Mouse (Mus musculus) olfactory bulb, adult 2 months (tissue): ENCODE results near the gene Tmem25. TPM values are rescaled to one million over a fixed set of nuclear protein-coding genes. Genes with fewer than 3 reads are reported as not detected.

Source experiments
- H3K27ac ChIP-seq: fragments of 200-500 bp; 2 replicates; pipeline ENCODE4 v1.5.1; 2012; ENCODE audit warnings: low read depth, low read length; ENCODE audit not compliant: insufficient read depth
- H3K4me1 ChIP-seq: fragments of 200-500 bp; 2 replicates; pipeline ENCODE4 v1.6.1; 2012; ENCODE audit warnings: low read length; ENCODE audit not compliant: control insufficient read depth, insufficient read depth
- H3K4me3 ChIP-seq: fragments of 200-500 bp; 2 replicates; pipeline ENCODE4 v1.5.1; 2012; ENCODE audit warnings: mild to moderate bottlenecking, low read depth, low read length, moderate library complexity; ENCODE audit not compliant: insufficient read depth
- CTCF ChIP-seq: fragments of 200-500 bp; IDR thresholded peaks from 2 replicates; pipeline ENCODE4 v1.5.1; 2012; ENCODE audit warnings: low read depth, mild to moderate bottlenecking, low read length, moderate library complexity; ENCODE audit not compliant: insufficient read depth
- POLR2A ChIP-seq: fragments of 200-500 bp; IDR thresholded peaks from 2 replicates; pipeline ENCODE4 v1.6.1; 2012; ENCODE audit warnings: mild to moderate bottlenecking, low read depth, low read length, moderate library complexity; ENCODE audit not compliant: insufficient read depth
- whole genome bisulfite sequencing: fragments of 180-500 bp; shearing (Covaris S2); methylation state at CpG from one replicate; pipeline ENCODE4 v1.1.7; 2018; 5-methylcytosine and 5-hydroxymethylcytosine counted together
- polyA plus RNA-seq: library from polyadenylated mRNA; stranded (reverse); fragments of >200 nt; gene quantifications from 2 replicates; pipeline ENCODE4 v1.2.4, GENCODE M21; 2012; ENCODE audit warnings: low replicate concordance; ENCODE audit not compliant: missing spikeins, insufficient read depth, insufficient read length

Gene Tmem25
- polyA plus RNA-seq, 1 experiment, result not detected

GRCm38 (mm10) chr9:44819920-44820827 is 21.1 kb upstream of the Tmem25 start:
- 68% methylated on average over 15 of the region's 15 CpGs for whole genome bisulfite sequencing
- Histone ChIP-seq H3K4me1 (no peaks in the 10 kb centered on the region; the same call in 1 of the 2 replicates), H3K4me3 (no peak overlapping the region), H3K27ac (no peak overlapping the region)
- TF ChIP-seq POLR2A (no peak), CTCF (no peak)

- 65% methylated on average over 5 of the region's 5 CpGs for WGBS
- TF ChIP-seq CTCF (no peak), POLR2A (no peak)
- H3K4me1 ChIP-seq, result no peaks in the 10 kb centered on the region; the same call in 1 of the 2 replicates
- no peak overlapping the region for H3K4me3 ChIP-seq
- no peak overlapping the region for H3K27ac ChIP-seq
These were observed 18.4 kb upstream of the Tmem25 start for GRCm38 (mm10) chr9:44817522-44817921.

GRCm38 (mm10) chr9:44814179-44814578 is 15.1 kb upstream of the Tmem25 start:
- H3K27ac ChIP-seq, result no peak overlapping the region
- 88% methylated on average over 8 of the region's 8 CpGs for WGBS
- no peak overlapping the region for H3K4me3 ChIP-seq
- TF ChIP-seq CTCF, result no peak
- TF ChIP-seq POLR2A, result no peak
- H3K4me1 ChIP-seq, result no peaks in the 10 kb centered on the region; the same call in 1 of the 2 replicates

- WGBS, result 81% methylated on average over 10 of the region's 10 CpGs
- TF ChIP-seq CTCF (no peak), POLR2A (no peak)
- Histone ChIP-seq H3K4me1 (no peaks in the 10 kb centered on the region), H3K27ac (no peak overlapping the region), H3K4me3 (no peak overlapping the region)
These were observed 11.2 kb upstream of the Tmem25 start for GRCm38 (mm10) chr9:44810316-44810715.

- no peak overlapping the region for H3K4me3 ChIP-seq
- TF ChIP-seq POLR2A (no peak), CTCF (no peak)
- H3K4me1 ChIP-seq, result no peaks in the 10 kb centered on the region
- WGBS, result 96% methylated on average over 10 of the region's 10 CpGs
- H3K27ac ChIP-seq, result no peak overlapping the region
These were observed 8.7 kb upstream of the Tmem25 start for GRCm38 (mm10) chr9:44807778-44808177.

GRCm38 (mm10) chr9:44807141-44807540 is 8.0 kb upstream of the Tmem25 start:
- H3K4me3 ChIP-seq, result no peak overlapping the region
- no peak overlapping the region for H3K27ac ChIP-seq
- WGBS, result 59% methylated on average over 5 of the region's 5 CpGs
- TF ChIP-seq POLR2A, result no peak
- no peak for TF ChIP-seq CTCF
- H3K4me1 ChIP-seq, result no peaks in the 10 kb centered on the region

- Histone ChIP-seq H3K4me1 (no peaks in the 10 kb centered on the region), H3K27ac (no peak overlapping the region), H3K4me3 (no peak overlapping the region)
- TF ChIP-seq CTCF, result no peak
- TF ChIP-seq POLR2A, result no peak
- 91% methylated on average over 5 of the region's 5 CpGs for WGBS
These were observed 6.4 kb upstream of the Tmem25 start for GRCm38 (mm10) chr9:44805536-44805935.

- Histone ChIP-seq H3K4me1 (peaks cover under 1% of the 10 kb centered on the region), H3K27ac (no peak overlapping the region), H3K4me3 (no peak overlapping the region)
- 92% methylated on average over 10 of the region's 10 CpGs for WGBS
- TF ChIP-seq POLR2A (no peak), CTCF (no peak)
These were observed 5.6 kb upstream of the Tmem25 start for GRCm38 (mm10) chr9:44804678-44805077.

- WGBS, result 75% methylated on average over 4 of the region's 4 CpGs
- Histone ChIP-seq H3K4me3 (no peak within 1 kb of the TSS), H3K27ac (no peak within 1 kb of the TSS), H3K4me1 (peaks cover 18% of the 10 kb centered on the region)
- TF ChIP-seq POLR2A (no peak), CTCF (no peak)
These were observed 3.8 kb upstream of the Tmem25 start, which contains the start of gene Ttc36 for GRCm38 (mm10) chr9:44802808-44803450. Ttc36 (minus strand) TSS chr9:44803072.
